Mouse (Mus musculus) kidney, postnatal 0 days (tissue): ENCODE measurements at regions not wholly inside any gene's neighbourhood (a gene's known extent, or its start where the extent isn't known, plus 50 kb on each side); places are given as distances from the start of the nearest gene placed in this dataset.
A peak's percentile ranks its signal among the peaks of the same experiment; 100 is the strongest.

Experiments
- ATAC-seq: fragments of 200-750 bp; cut with Nextera tagmentation; replicated peaks from 2 replicates; pipeline ENCODE4 v1.8.0; 2017; ENCODE audit warnings: low read depth, moderate number of reproducible peaks, moderate TSS enrichment, moderate library complexity; ENCODE audit not compliant: low FRiP score
- DNase-seq: peaks from one replicate; pipeline ENCODE4 v3.0.0-alpha.2; 2016; ENCODE audit warnings: low spot score
- H3K27ac ChIP-seq: fragments of 300-500 bp; sonication (generic); 2 replicates; pipeline ENCODE4 v1.5.1; 2014; ENCODE audit warnings: mild to moderate bottlenecking
- H3K27me3 ChIP-seq: fragments of 300-500 bp; sonication (generic); 2 replicates; pipeline ENCODE4 v1.6.1; 2014; ENCODE audit warnings: low read length, mixed read lengths; ENCODE audit not compliant: insufficient read depth
- H3K36me3 ChIP-seq: fragments of 300-500 bp; sonication (generic); 2 replicates; pipeline ENCODE4 v1.6.1; 2014; ENCODE audit warnings: low read length, mixed read lengths; ENCODE audit not compliant: insufficient read depth
- H3K4me1 ChIP-seq: fragments of 300-500 bp; sonication (generic); replicated peaks from 2 replicates; pipeline ENCODE4 v1.6.1; 2014; ENCODE audit warnings: antibody characterized with exemption, low read length, mixed read lengths; ENCODE audit not compliant: insufficient read depth
- H3K4me2 ChIP-seq: fragments of 300-500 bp; sonication (generic); 2 replicates; pipeline ENCODE4 v1.6.1; 2014; ENCODE audit warnings: mild to moderate bottlenecking, low read length, moderate library complexity, mixed read lengths
- H3K4me3 ChIP-seq: fragments of 300-500 bp; sonication (generic); replicated peaks from 2 replicates; pipeline ENCODE4 v1.5.1; 2014; ENCODE audit warnings: low read depth, low read length
- H3K9ac ChIP-seq: fragments of 300-500 bp; sonication (generic); 2 replicates; pipeline ENCODE4 v1.6.1; 2014; ENCODE audit warnings: low read depth, low read length
- H3K9me3 ChIP-seq: fragments of 300-500 bp; sonication (generic); replicated peaks from 2 replicates; pipeline ENCODE4 v1.6.1; 2016; ENCODE audit warnings: low read length, inconsistent platforms, mixed read lengths
- CTCF ChIP-seq: IDR thresholded peaks from 2 replicates; pipeline ENCODE4 v1.5.1; 2016; ENCODE audit warnings: antibody characterized with exemption, low read depth, mild to moderate bottlenecking, moderate library complexity
- WGBS: fragments of 180-500 bp; shearing (Covaris S2); extraction: QIAGEN DNeasy Blood & Tissue Kit; methylation state at CpG from one replicate; pipeline ENCODE4 v1.1.7; 2014; 5-methylcytosine and 5-hydroxymethylcytosine counted together

DNA sequence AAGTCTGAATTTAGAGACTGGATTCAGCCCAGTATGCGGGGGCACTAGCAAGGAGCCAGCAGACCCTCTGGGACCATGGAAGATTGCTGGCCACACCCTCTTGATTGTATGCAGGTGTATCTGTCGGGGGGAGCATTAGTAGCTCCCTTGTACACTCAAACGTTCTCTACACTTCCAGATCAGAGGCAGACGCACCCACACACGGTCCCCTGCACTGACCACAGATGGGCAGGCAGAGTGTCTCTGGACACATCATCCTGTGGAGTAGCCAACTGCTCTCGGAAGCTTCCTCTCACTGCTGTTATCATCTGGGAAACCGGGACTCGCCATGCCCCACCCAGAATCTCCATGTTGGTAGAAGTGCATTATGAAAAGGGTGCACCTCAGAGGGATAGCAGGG, 176.7 kb downstream of the Mycn start:
- ATAC-seq (no peak), DNase-seq (no peak)
- Histone ChIP-seq H3K4me2 (no peak overlapping the region), H3K27ac (peak overlapping the region; percentile 25; the same call in 1 of the 2 replicates), H3K27me3 (no peaks in the 10 kb centered on the region; the same call in 1 of the 2 replicates), H3K4me1 (no peaks in the 10 kb centered on the region), H3K36me3 (no peaks in the 10 kb centered on the region), H3K9me3 (no peaks in the 10 kb centered on the region; the same call in 1 of the 2 replicates), H3K4me3 (no peak overlapping the region), H3K9ac (no peak overlapping the region)
- TF ChIP-seq CTCF = no peak
- 62% methylated on average over 8 of the region's 8 CpGs for WGBS

DNA sequence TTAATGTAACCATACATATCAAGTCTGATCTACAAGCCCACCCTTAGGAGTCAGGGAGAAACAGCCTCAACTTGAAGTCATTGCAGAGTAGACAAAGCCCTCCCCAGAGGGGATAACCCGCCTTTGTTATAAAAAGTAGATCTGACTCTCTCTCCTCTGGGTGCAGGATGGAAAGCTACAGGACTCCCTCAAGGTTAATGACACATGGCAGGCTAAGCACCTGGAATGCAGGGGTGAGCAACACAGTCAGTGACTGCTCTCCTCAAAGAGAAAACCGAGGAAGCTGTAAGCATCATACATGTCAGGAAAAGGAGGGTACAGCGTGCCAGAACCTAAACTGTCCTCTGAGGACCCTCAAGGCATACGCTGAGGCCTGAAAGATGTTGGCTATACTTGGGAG, 177.1 kb downstream of the Mycn start:
- Histone ChIP-seq H3K9me3 (no peaks in the 10 kb centered on the region; the same call in 1 of the 2 replicates), H3K27ac (peak overlapping the region; percentile 25; the same call in 1 of the 2 replicates), H3K4me2 (no peak overlapping the region), H3K36me3 (no peaks in the 10 kb centered on the region), H3K4me3 (no peak overlapping the region), H3K4me1 (no peaks in the 10 kb centered on the region), H3K9ac (no peak overlapping the region), H3K27me3 (no peaks in the 10 kb centered on the region; the same call in 1 of the 2 replicates)
- ATAC-seq = peak; percentile 69; the same call in 1 of the 2 replicates
- TF ChIP-seq CTCF = no peak
- 50% methylated on average over 4 of the region's 4 CpGs for WGBS
- DNase-seq = peak; percentile 56

DNA sequence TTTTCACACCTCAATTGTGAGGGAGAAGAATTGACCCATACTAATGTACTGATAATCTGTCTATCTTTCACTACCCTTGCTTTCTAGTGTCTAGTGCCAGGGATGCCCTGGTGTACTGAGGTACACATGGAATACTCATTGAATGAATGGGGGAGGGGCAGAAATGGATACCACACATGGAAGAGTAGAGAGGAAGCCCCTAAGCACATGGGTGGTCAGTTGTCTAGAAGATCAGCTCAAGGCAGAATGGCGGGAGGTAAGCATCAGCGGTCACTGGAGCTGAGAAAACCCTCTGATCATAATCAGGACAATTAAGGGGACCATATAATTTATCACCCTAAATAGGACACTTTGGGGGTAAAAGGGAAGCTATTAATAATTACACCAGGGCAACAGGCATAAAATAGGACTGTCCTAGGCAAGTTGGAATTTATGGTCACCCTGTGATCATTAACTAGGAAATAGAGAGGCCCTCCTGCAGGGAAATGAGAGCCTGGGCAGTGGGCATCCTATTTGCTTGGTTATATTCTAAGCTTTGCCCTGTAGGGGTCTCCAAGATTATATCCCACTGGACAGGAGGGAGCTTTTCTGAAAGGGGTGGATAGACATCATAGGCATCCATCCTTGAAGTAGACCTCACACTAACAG, 185.3 kb downstream of the Mycn start:
- no peak overlapping the region for H3K9ac ChIP-seq
- H3K27me3 ChIP-seq = no peaks in the 10 kb centered on the region
- H3K4me3 ChIP-seq = no peak overlapping the region
- peak; percentile 71 for DNase-seq
- no peaks in the 10 kb centered on the region; the same call in 1 of the 2 replicates for H3K9me3 ChIP-seq
- TF ChIP-seq CTCF = peak; percentile 42; the same call in 1 of the 2 replicates
- H3K36me3 ChIP-seq = no peaks in the 10 kb centered on the region
- no peak overlapping the region for H3K27ac ChIP-seq
- H3K4me2 ChIP-seq = no peak overlapping the region
- no peaks in the 10 kb centered on the region for H3K4me1 ChIP-seq
- peak; percentile 83 for ATAC-seq
- 21% methylated on average over 2 of the region's 2 CpGs for WGBS

DNA sequence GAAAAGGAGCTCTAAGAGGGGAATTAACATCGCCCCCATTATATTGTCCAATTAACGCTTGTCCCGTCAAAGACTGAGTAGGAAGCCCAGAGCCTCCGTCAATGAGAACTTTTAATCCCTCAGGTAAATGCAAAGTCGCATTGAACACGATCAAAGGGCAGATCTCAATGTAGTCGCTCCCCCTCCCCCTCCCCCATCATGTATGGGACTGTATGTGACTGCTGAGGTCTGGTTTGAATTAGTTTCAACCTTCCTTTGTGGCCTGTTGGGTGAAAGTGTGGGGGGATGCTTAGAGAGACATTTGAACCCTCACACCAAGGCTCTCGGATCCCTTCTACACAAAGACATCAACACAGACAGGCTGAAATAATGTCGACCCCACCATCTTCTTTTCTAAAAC, 187.9 kb downstream of the Mycn start:
- no peak overlapping the region for H3K4me2 ChIP-seq
- H3K27ac ChIP-seq = no peak overlapping the region
- H3K36me3 ChIP-seq = no peaks in the 10 kb centered on the region
- H3K9ac ChIP-seq = no peak overlapping the region
- DNase-seq = no peak
- no peaks in the 10 kb centered on the region for H3K9me3 ChIP-seq
- WGBS = 54% methylated on average over 9 of the region's 9 CpGs
- H3K4me1 ChIP-seq = no peaks in the 10 kb centered on the region
- H3K4me3 ChIP-seq = no peak overlapping the region
- no peaks in the 10 kb centered on the region for H3K27me3 ChIP-seq
- TF ChIP-seq CTCF = no peak
- no peak for ATAC-seq

DNA sequence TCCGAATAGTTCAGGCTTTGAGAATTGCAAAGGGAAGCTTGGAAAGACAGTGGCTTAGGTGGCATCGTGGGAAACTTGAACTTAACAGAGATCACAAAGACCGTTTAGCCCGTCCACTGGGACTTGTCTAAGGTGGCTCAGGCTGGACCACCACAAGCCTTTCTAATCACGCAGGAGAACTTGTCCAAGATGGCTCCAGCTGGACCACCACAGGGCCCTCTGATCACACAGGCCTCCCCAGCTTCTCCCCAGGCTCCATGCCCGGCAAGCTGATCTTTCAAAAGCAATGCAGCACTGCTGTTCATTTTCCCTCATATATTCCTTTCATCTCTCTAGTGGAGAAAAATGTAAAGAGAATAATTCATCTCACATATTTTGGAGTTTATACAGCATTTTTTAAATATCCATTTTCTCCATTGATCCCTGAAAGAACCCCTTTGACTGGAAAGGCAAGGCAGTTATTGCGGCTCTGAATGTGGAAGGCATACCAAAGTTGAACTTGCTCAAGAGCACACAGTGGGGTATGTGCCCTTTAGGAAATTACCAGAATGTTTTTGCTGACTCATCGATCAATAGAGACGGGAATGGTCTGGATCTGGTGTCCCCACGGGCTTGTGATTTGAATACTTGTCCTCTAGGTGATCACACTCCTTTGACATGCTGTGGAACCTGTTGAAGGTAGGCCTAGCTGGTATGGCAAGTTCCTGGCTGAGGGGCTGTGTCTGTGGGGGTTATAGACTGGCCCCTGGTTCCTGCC, 189.9 kb downstream of the Mycn start:
- 94% methylated on average over 10 of the region's 10 CpGs for WGBS
- Histone ChIP-seq H3K9me3 (no peaks in the 10 kb centered on the region), H3K4me2 (no peak overlapping the region), H3K4me3 (no peak overlapping the region), H3K27me3 (no peaks in the 10 kb centered on the region), H3K4me1 (no peaks in the 10 kb centered on the region), H3K36me3 (no peaks in the 10 kb centered on the region), H3K9ac (no peak overlapping the region), H3K27ac (no peak overlapping the region)
- no peak for TF ChIP-seq CTCF
- ATAC-seq (no peak), DNase-seq (no peak)

DNA sequence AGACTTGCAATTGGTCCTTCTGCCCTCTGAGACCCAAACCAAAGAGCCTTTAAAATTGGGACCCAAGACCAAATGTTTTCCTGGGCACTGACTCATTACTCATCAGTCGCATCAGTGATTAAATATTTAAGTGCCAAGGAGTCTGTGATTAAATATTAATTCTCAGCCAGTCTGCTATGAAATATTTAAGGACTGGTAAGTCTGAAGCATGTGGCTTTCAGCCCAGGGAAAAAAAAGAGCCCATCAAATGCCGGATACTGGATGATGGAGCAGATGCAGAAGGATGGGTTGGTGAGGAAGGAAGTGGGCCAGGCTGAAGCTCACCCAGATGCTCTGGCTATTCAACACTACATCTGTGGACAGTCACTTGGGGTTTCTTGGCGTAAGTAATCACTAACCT, 192.0 kb downstream of the Mycn start:
- H3K9me3 ChIP-seq = no peaks in the 10 kb centered on the region
- no peaks in the 10 kb centered on the region for H3K4me1 ChIP-seq
- H3K36me3 ChIP-seq = no peaks in the 10 kb centered on the region
- TF ChIP-seq CTCF = no peak
- DNase-seq (no peak), ATAC-seq (no peak)
- H3K9ac ChIP-seq = no peak overlapping the region
- no peak overlapping the region for H3K4me3 ChIP-seq
- 85% methylated on average over 3 of the region's 3 CpGs for WGBS
- no peaks in the 10 kb centered on the region for H3K27me3 ChIP-seq
- no peak overlapping the region for H3K27ac ChIP-seq
- no peak overlapping the region for H3K4me2 ChIP-seq
